Mouse (Mus musculus) thymus, postnatal 4 days (tissue): Measurements from ENCODE around the gene Cd5.

Experiments
- DNase-seq: peaks from one replicate; pipeline ENCODE4 v3.0.0; 2021

Cd5 gene

GRCm38 (mm10) chr19:10723649-10724048, 15.2 kb downstream of the Cd5 start:
- DNase-seq, result no peak

- no peak for DNase-seq
These were observed 15.7 kb downstream of the Cd5 start for GRCm38 (mm10) chr19:10723084-10723483.

GRCm38 (mm10) chr19:10721064-10721463, 17.7 kb downstream of the Cd5 start:
- no peak for DNase-seq

- DNase-seq, result no peak
These were observed 18.3 kb downstream of the Cd5 start for GRCm38 (mm10) chr19:10720524-10720923.

GRCm38 (mm10) chr19:10719751-10720150, 19.1 kb downstream of the Cd5 start:
- no peak for DNase-seq

GRCm38 (mm10) chr19:10718251-10718775, 20.5 kb downstream of the Cd5 start:
- DNase-seq, result no peak

GRCm38 (mm10) chr19:10715476-10715875, 23.3 kb downstream of the Cd5 start:
- DNase-seq, result no peak

GRCm38 (mm10) chr19:10714682-10715475, 23.9 kb downstream of the Cd5 start:
- peak; percentile 93 for DNase-seq

GRCm38 (mm10) chr19:10714168-10714567, 24.6 kb downstream of the Cd5 start:
- DNase-seq, result no peak

- no peak for DNase-seq
These were observed 25.3 kb downstream of the Cd5 start for GRCm38 (mm10) chr19:10713551-10713950.

GRCm38 (mm10) chr19:10712646-10713045, 26.2 kb downstream of the Cd5 start:
- no peak for DNase-seq

- no peak for DNase-seq
These were observed 26.6 kb downstream of the Cd5 start for GRCm38 (mm10) chr19:10712194-10712593.

- no peak for DNase-seq
These were observed 28.1 kb downstream of the Cd5 start for GRCm38 (mm10) chr19:10710751-10711150.

GRCm38 (mm10) chr19:10710088-10710511, 28.7 kb downstream of the Cd5 start:
- peak; percentile 82 for DNase-seq

GRCm38 (mm10) chr19:10709360-10710087, 29.3 kb downstream of the Cd5 start:
- DNase-seq, result peak; percentile 93

- DNase-seq, result no peak
These were observed 29.9 kb downstream of the Cd5 start for GRCm38 (mm10) chr19:10708900-10709299.

- no peak for DNase-seq
These were observed 30.9 kb downstream of the Cd5 start for GRCm38 (mm10) chr19:10707881-10708280.

GRCm38 (mm10) chr19:10707087-10707875, 31.5 kb downstream of the Cd5 start:
- no peak for DNase-seq

GRCm38 (mm10) chr19:10703470-10703869, 35.3 kb downstream of the Cd5 start:
- no peak for DNase-seq

GRCm38 (mm10) chr19:10702125-10702524, 36.7 kb downstream of the Cd5 start:
- no peak for DNase-seq

- DNase-seq, result no peak
These were observed 37.6 kb downstream of the Cd5 start for GRCm38 (mm10) chr19:10701013-10701726.

GRCm38 (mm10) chr19:10699851-10700250, 39.0 kb downstream of the Cd5 start:
- DNase-seq, result no peak
